Mouse (Mus musculus) thymus, adult 2 months (tissue): ENCODE results near the gene Akap13.

Source experiments
- CTCF ChIP-seq: fragments of 200-500 bp; IDR thresholded peaks from 2 replicates; pipeline ENCODE4 v1.5.1; 2012; ENCODE audit warnings: mild to moderate bottlenecking, control low read depth, low read length, moderate library complexity, borderline replicate concordance; ENCODE audit not compliant: control insufficient read depth, poor library complexity, insufficient read depth; ENCODE audit errors: extremely low read depth
- POLR2A ChIP-seq: fragments of 200-500 bp; IDR thresholded peaks from 2 replicates; pipeline ENCODE4 v1.6.1; 2012; ENCODE audit warnings: mild to moderate bottlenecking, low read length, control low read depth, moderate library complexity; ENCODE audit not compliant: control insufficient read depth, poor library complexity, insufficient read depth; ENCODE audit errors: extremely low read depth

DNA sequence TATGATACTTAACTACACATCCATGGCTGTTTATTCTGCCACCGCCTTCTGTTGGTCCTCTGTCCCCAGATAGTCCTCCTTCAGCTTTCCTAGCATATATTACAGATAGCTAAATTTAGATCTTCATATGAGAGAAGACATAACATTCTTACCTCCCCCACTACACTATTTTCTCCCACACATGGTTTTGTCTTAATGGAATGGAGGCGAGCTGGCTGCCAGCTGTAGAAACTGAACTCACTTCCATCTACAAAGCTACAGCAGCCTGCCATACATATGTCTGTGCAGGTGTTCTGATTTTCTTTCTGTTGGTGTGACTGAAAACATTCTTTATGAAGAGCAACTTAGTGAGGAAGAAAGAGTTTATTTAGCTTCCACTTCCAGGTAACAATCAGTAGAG is 277.8 kb downstream of the Akap13 start:
- no peak for TF ChIP-seq CTCF
- TF ChIP-seq POLR2A: no peak
